Mouse (Mus musculus): ENCODE measurements around the gene Lrwd1. TPM values are rescaled to one million over a fixed set of nuclear protein-coding genes. Genes with fewer than 3 reads are reported as not detected.

Lrwd1 gene
- polyA plus RNA-seq, 1 experiment from 2014 or later, result 34.7 TPM

GRCm38 (mm10) chr5:136171363-136172341 is 35.8 kb upstream of the Lrwd1 start:
- H3K4me2 ChIP-seq (replicated peaks; ENCODE audit: low read depth, low read length), result peak overlapping the region; percentile 82
- H3K9ac ChIP-seq (ENCODE audit: low read depth, low read length), result no peak overlapping the region; the same call in 1 of the 2 replicates
- 43% methylated on average over 17 of the region's 17 CpGs for WGBS
- 0 out of 2 replicates have a peak, but pooled peaks cover 3% of the 10 kb centered on the region for H3K4me1 ChIP-seq (replicated peaks; ENCODE audit: control insufficient read depth, insufficient read depth, low read length)
- H3K9me3 ChIP-seq (ENCODE audit: control insufficient read depth, low read length), result no peaks in the 10 kb centered on the region
- peak overlapping the region; percentile 34 for H3K4me3 ChIP-seq (ENCODE audit: low read depth, low read length)
- no peaks in the 10 kb centered on the region; the same call in 1 of the 2 replicates for H3K27me3 ChIP-seq (ENCODE audit: control insufficient read depth, insufficient read depth, low read length)
- H3K27ac ChIP-seq (ENCODE audit: low read depth, low read length), result no peak overlapping the region
- no peak for ATAC-seq (ENCODE audit: low FRiP score)
- no peaks in the 10 kb centered on the region for H3K36me3 ChIP-seq (ENCODE audit: control insufficient read depth, insufficient read depth, low read length)
- DNase-seq (ENCODE audit: low spot score), result no peak

GRCm38 (mm10) chr5:136170512-136171362 is 34.9 kb upstream of the Lrwd1 start, which contains the start of gene Orai2:
Gene Orai2, minus strand, starts transcription at chr5:136170713.
- Histone ChIP-seq H3K27ac (ENCODE audit: low read depth, low read length) (peak within 1 kb of the TSS; percentile 31; the same call in 1 of the 2 replicates), H3K4me2 (replicated peaks; ENCODE audit: low read depth, low read length) (peak within 1 kb of the TSS; percentile 82), H3K4me1 (replicated peaks; ENCODE audit: control insufficient read depth, insufficient read depth, low read length) (0 out of 2 replicates have a peak, but pooled peaks cover 3% of the 10 kb centered on the region), H3K4me3 (ENCODE audit: low read depth, low read length) (peak within 1 kb of the TSS; percentile 34), H3K27me3 (ENCODE audit: control insufficient read depth, insufficient read depth, low read length) (no peaks in the 10 kb centered on the region; the same call in 1 of the 2 replicates), H3K9ac (ENCODE audit: low read depth, low read length) (peak within 1 kb of the TSS; percentile 64), H3K36me3 (ENCODE audit: control insufficient read depth, insufficient read depth, low read length) (no peaks in the 10 kb centered on the region), H3K9me3 (ENCODE audit: control insufficient read depth, low read length) (no peaks in the 10 kb centered on the region)
- WGBS, result 7% methylated on average over 45 of the region's 49 CpGs
- DNase-seq (ENCODE audit: low spot score) (peak; percentile 90), ATAC-seq (ENCODE audit: low FRiP score) (peak; percentile 93)

- peak overlapping the region; percentile 82 for H3K4me2 ChIP-seq (replicated peaks; ENCODE audit: low read depth, low read length)
- H3K9ac ChIP-seq (ENCODE audit: low read depth, low read length), result peak overlapping the region; percentile 64
- ATAC-seq (ENCODE audit: low FRiP score), result no peak
- H3K27ac ChIP-seq (ENCODE audit: low read depth, low read length), result peak overlapping the region; percentile 31; the same call in 1 of the 2 replicates
- H3K27me3 ChIP-seq (ENCODE audit: control insufficient read depth, insufficient read depth, low read length), result no peaks in the 10 kb centered on the region; the same call in 1 of the 2 replicates
- H3K9me3 ChIP-seq (ENCODE audit: control insufficient read depth, low read length), result no peaks in the 10 kb centered on the region
- 15% methylated on average over 15 of the region's 15 CpGs for WGBS
- peak; percentile 57 for DNase-seq (ENCODE audit: low spot score)
- H3K36me3 ChIP-seq (ENCODE audit: control insufficient read depth, insufficient read depth, low read length), result no peaks in the 10 kb centered on the region
- peak overlapping the region; percentile 34 for H3K4me3 ChIP-seq (ENCODE audit: low read depth, low read length)
- H3K4me1 ChIP-seq (replicated peaks; ENCODE audit: control insufficient read depth, insufficient read depth, low read length), result 0 out of 2 replicates have a peak, but pooled peaks cover 3% of the 10 kb centered on the region
Observed at GRCm38 (mm10) chr5:136169626-136170511, 34.0 kb upstream of the Lrwd1 start.

- Histone ChIP-seq H3K9ac (ENCODE audit: low read depth, low read length) (no peak overlapping the region), H3K27me3 (ENCODE audit: control insufficient read depth, insufficient read depth, low read length) (no peaks in the 10 kb centered on the region; the same call in 1 of the 2 replicates), H3K4me1 (replicated peaks; ENCODE audit: control insufficient read depth, insufficient read depth, low read length) (0 out of 2 replicates have a peak, but pooled peaks cover 4% of the 10 kb centered on the region), H3K27ac (ENCODE audit: low read depth, low read length) (no peak overlapping the region), H3K36me3 (ENCODE audit: control insufficient read depth, insufficient read depth, low read length) (no peaks in the 10 kb centered on the region), H3K4me3 (ENCODE audit: low read depth, low read length) (no peak overlapping the region), H3K4me2 (replicated peaks; ENCODE audit: low read depth, low read length) (no peak overlapping the region), H3K9me3 (ENCODE audit: control insufficient read depth, low read length) (no peaks in the 10 kb centered on the region)
- DNase-seq (ENCODE audit: low spot score) (no peak), ATAC-seq (ENCODE audit: low FRiP score) (no peak)
- WGBS, result 95% methylated on average over 3 of the region's 3 CpGs
Observed at GRCm38 (mm10) chr5:136168071-136168470, 32.2 kb upstream of the Lrwd1 start.

GRCm38 (mm10) chr5:136167296-136167695 is 31.4 kb upstream of the Lrwd1 start:
- Histone ChIP-seq H3K9ac (ENCODE audit: low read depth, low read length) (no peak overlapping the region), H3K36me3 (ENCODE audit: control insufficient read depth, insufficient read depth, low read length) (no peaks in the 10 kb centered on the region), H3K9me3 (ENCODE audit: control insufficient read depth, low read length) (no peaks in the 10 kb centered on the region), H3K4me3 (ENCODE audit: low read depth, low read length) (no peak overlapping the region), H3K4me1 (replicated peaks; ENCODE audit: control insufficient read depth, insufficient read depth, low read length) (0 out of 2 replicates have a peak, but pooled peaks cover 4% of the 10 kb centered on the region), H3K4me2 (replicated peaks; ENCODE audit: low read depth, low read length) (no peak overlapping the region), H3K27me3 (ENCODE audit: control insufficient read depth, insufficient read depth, low read length) (no peaks in the 10 kb centered on the region; the same call in 1 of the 2 replicates), H3K27ac (ENCODE audit: low read depth, low read length) (no peak overlapping the region)
- WGBS, result 87% methylated on average over 4 of the region's 4 CpGs
- DNase-seq (ENCODE audit: low spot score) (no peak), ATAC-seq (ENCODE audit: low FRiP score) (no peak)

- Histone ChIP-seq H3K9me3 (ENCODE audit: control insufficient read depth, low read length) (no peaks in the 10 kb centered on the region), H3K27ac (ENCODE audit: low read depth, low read length) (no peak overlapping the region), H3K4me3 (ENCODE audit: low read depth, low read length) (no peak overlapping the region), H3K4me1 (replicated peaks; ENCODE audit: control insufficient read depth, insufficient read depth, low read length) (0 out of 2 replicates have a peak, but pooled peaks cover 4% of the 10 kb centered on the region), H3K4me2 (replicated peaks; ENCODE audit: low read depth, low read length) (no peak overlapping the region), H3K36me3 (ENCODE audit: control insufficient read depth, insufficient read depth, low read length) (no peaks in the 10 kb centered on the region), H3K9ac (ENCODE audit: low read depth, low read length) (no peak overlapping the region), H3K27me3 (ENCODE audit: control insufficient read depth, insufficient read depth, low read length) (no peaks in the 10 kb centered on the region)
- ATAC-seq (ENCODE audit: low FRiP score) (no peak), DNase-seq (ENCODE audit: low spot score) (no peak)
- 83% methylated on average over 8 of the region's 8 CpGs for WGBS
Observed at GRCm38 (mm10) chr5:136165246-136165645, 29.4 kb upstream of the Lrwd1 start.

GRCm38 (mm10) chr5:136163807-136164474 is 28.1 kb upstream of the Lrwd1 start:
- DNase-seq (ENCODE audit: low spot score), result peak; percentile 9
- 82% methylated on average over 11 of the region's 11 CpGs for WGBS
- no peak overlapping the region for H3K4me2 ChIP-seq (replicated peaks; ENCODE audit: low read depth, low read length)

More at GRCm38 (mm10) chr5:136163807-136164474, 28.1 kb upstream of the Lrwd1 start:
- H3K9ac ChIP-seq (ENCODE audit: low read depth, low read length), result no peak overlapping the region
- H3K4me3 ChIP-seq (ENCODE audit: low read depth, low read length), result no peak overlapping the region
- no peaks in the 10 kb centered on the region for H3K27me3 ChIP-seq (ENCODE audit: control insufficient read depth, insufficient read depth, low read length)
- H3K9me3 ChIP-seq (ENCODE audit: control insufficient read depth, low read length), result no peaks in the 10 kb centered on the region
- no peak for ATAC-seq (ENCODE audit: low FRiP score)
- H3K4me1 ChIP-seq (replicated peaks; ENCODE audit: control insufficient read depth, insufficient read depth, low read length), result 0 out of 2 replicates have a peak, but pooled peaks cover 2% of the 10 kb centered on the region
- no peak overlapping the region for H3K27ac ChIP-seq (ENCODE audit: low read depth, low read length)
- no peaks in the 10 kb centered on the region for H3K36me3 ChIP-seq (ENCODE audit: control insufficient read depth, insufficient read depth, low read length)
